Mouse (Mus musculus): ENCODE results near the gene 2210016L21Rik.

GRCm38 (mm10) chr5:114985074-114985473 lies 43.1 kb downstream of the 2210016L21Rik start:
- TF ChIP-seq USF2 (IDR thresholded peaks at IDR 0.05; ENCODE audit: borderline replicate concordance in 1 of 2, insufficient read depth in 1 of 2, low read depth in 1 of 2, low read length in 2 of 2) (no peak), POLR2A (IDR thresholded peaks at IDR 0.05; ENCODE audit: control insufficient read depth in 1 of 2, insufficient read depth in 1 of 2, low read depth in 1 of 2, low read length in 2 of 2, poor library complexity in 1 of 2) (no peak), EP300 (IDR thresholded peaks at IDR 0.05; ENCODE audit: low read depth in 1 of 2, low read length in 2 of 2) (no peak), CTCF (IDR thresholded peaks at IDR 0.05 in 2 of 3, conservative IDR thresholded peaks at IDR 0.05 in 1 of 3; ENCODE audit: control insufficient read depth in 1 of 3, insufficient read depth in 1 of 3, low read depth in 2 of 3, low read length in 3 of 3, poor library complexity in 1 of 3, severe bottlenecking in 1 of 3) (no peak), RAD21 (IDR thresholded peaks at IDR 0.05; ENCODE audit: low read depth, low read length) (no peak), MAX (IDR thresholded peaks at IDR 0.05; ENCODE audit: low read length) (no peak), E2F4 (IDR thresholded peaks at IDR 0.05; ENCODE audit: borderline replicate concordance, low read depth, low read length) (no peak), NRF1 (IDR thresholded peaks at IDR 0.05; ENCODE audit: insufficient read depth, low read depth, low read length, poor library complexity, severe bottlenecking) (no peak), ZNF384 (IDR thresholded peaks at IDR 0.05; ENCODE audit: low read depth, low read length) (no peak), ZKSCAN1 (IDR thresholded peaks at IDR 0.05; ENCODE audit: low read depth, low read length) (no peak), CHD2 (IDR thresholded peaks at IDR 0.05; ENCODE audit: low read length) (no peak), JUND (IDR thresholded peaks at IDR 0.05; ENCODE audit: low read depth, low read length) (no peak)

Measured in MEL (cell line).